ENCODE assay signal across 8 mouse cellular contexts in the genomic region with DNA sequence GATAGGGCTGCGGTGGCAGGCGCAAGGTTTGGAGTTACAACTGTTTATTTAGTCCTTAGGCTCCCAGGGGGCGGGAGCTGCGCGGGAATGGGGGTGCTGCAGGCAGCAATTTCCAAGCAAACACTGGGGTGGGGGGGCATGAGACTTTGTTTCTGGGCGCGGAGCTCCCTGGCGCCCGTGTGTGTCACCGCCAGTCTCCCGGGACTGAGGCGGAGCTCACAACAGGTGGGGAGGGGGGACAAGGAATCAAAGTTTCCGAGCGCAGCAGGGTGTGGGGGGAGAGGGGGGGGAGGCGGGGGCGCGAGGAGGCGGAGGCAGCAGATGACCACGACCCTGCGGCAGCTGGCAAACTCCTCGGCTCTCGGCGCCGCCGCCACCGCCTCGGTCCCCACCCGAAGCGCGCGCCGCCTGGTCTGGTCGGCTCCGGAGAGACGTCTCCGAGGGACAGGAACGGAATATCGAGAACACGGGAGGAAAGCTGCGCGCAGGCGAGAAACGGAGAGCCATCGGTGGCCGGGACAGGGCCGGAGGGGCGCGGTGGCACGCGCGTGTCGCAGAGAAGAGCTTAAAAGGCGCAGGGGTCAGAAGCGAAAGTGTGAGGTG. TPM values are rescaled to one million over a fixed set of nuclear protein-coding genes. Genes with fewer than 3 reads are reported as not detected.
DNase-seq lines count a peak whose midpoint lies in the region; ATAC-seq and TF ChIP-seq lines count a peak whose summit lies in the region.

No protein-coding gene starts in this region.

- H3K9me3 ChIP-seq in forebrain, embryonic 16.5 days (ENCODE audit: control insufficient read depth, low read length) = no peaks in the 10 kb centered on the region

- peak overlapping the region; percentile 99 for H3K4me2 ChIP-seq in forebrain, embryonic 16.5 days (ENCODE audit: low read length)

- no peaks in the 10 kb centered on the region for H3K36me3 ChIP-seq in forebrain, embryonic 16.5 days (ENCODE audit: control insufficient read depth, insufficient read depth)

- peaks cover 21% of the 10 kb centered on the region for H3K4me1 ChIP-seq in forebrain, embryonic 16.5 days (replicated peaks; ENCODE audit: control insufficient read depth, insufficient read depth, low read length)

- peak; percentile 81 for DNase-seq in ES-CJ7 (ENCODE audit: low read depth, low spot score)
- peak; percentile 88 for DNase-seq in brain, embryonic 14.5 days (ENCODE audit: low read depth)
- DNase-seq in layer of hippocampus, postnatal 25 days (ENCODE audit: extremely low spot score in 1 of 2, low spot score in 1 of 2) = peak; percentile 25 to 43
- peak; percentile 81 to 87 for DNase-seq in lung, postnatal 4 days
- peak; percentile 59 for DNase-seq in right cerebral cortex, postnatal 25 days
- DNase-seq in yolk sac, embryonic 10.5 days (ENCODE audit: low spot score) = peak; percentile 83

- peak overlapping the region; percentile 98 for H3K27ac ChIP-seq in forebrain, embryonic 16.5 days (ENCODE audit: low read length)

- H3K4me3 ChIP-seq in forebrain, embryonic 16.5 days (replicated peaks; ENCODE audit: low read length) = peak overlapping the region; percentile 64

- 0 out of 2 replicates have a peak, but pooled peaks have one; percentile 13 for TF ChIP-seq POLR2A in brain, embryonic 14.5 days (IDR thresholded peaks at IDR 0.05; ENCODE audit: borderline replicate concordance, extremely low read depth, insufficient read depth, insufficient read length, poor library complexity, severe bottlenecking)

- under 1% methylated on average over 53 of the region's 54 CpGs for WGBS in forebrain, embryonic 16.5 days

- no peaks in the 10 kb centered on the region for H3K27me3 ChIP-seq in forebrain, embryonic 16.5 days (replicated peaks; ENCODE audit: control insufficient read depth, insufficient read depth, low read length)

- peak; percentile 24 for ATAC-seq in forebrain, embryonic 16.5 days
- peak; percentile 1 to 24; a peak in 3 of 4 replicates for ATAC-seq in hematopoietic stem cell, adult 5-6 weeks (replicated peaks in 1 of 2; ENCODE audit: insufficient read depth in 1 of 2, low FRiP score in 2 of 2, low TSS enrichment in 1 of 2, low read depth in 1 of 2, poor library complexity in 2 of 2, severe bottlenecking in 2 of 2)

- no peak for TF ChIP-seq CTCF in brain, embryonic 14.5 days (IDR thresholded peaks at IDR 0.05; ENCODE audit: borderline replicate concordance, extremely low read depth, insufficient read depth, insufficient read length)

- H3K9ac ChIP-seq in forebrain, embryonic 16.5 days (replicated peaks; ENCODE audit: low read depth, low read length) = peak overlapping the region; percentile 91

RNA-seq across cellular contexts. Expression of gene Foxp1, which starts 1.4 kb away (rescaled TPM):
- polyA plus RNA-seq in brain, embryonic 14.5 days (2012; rRNA removed) = 55.0 and 68.1 TPM in 2 replicates
- 115 and 123 TPM in 2 replicates for polyA plus RNA-seq in forebrain, embryonic 16.5 days (2015; fragmentation: Nextera tagmentation; extraction: Ambion mirVana)
- 84.9 and 110 TPM in 2 replicates for total RNA-seq in hematopoietic stem cell, adult 5-6 weeks (2017)
- 10 to 100 TPM; 85.7 to 92.0 TPM for total RNA-seq in layer of hippocampus, postnatal 25 days (2021)

Comparison
In these comparisons a context has a peak if more than half of its experiments do, and no peak if none do; other contexts are left out.
1. Peak in every context shown above with its lines: DNase-seq, ATAC-seq, H3K4me3 ChIP-seq and H3K27ac ChIP-seq.
2. DNase-seq: peak in every context shown above with its lines; median percentile 88 in brain, embryonic 14.5 days; 84 in lung, postnatal 4 days; 83 in yolk sac, embryonic 10.5 days; 81 in ES-CJ7; 59 in right cerebral cortex, postnatal 25 days; 34 in layer of hippocampus, postnatal 25 days.